Mouse (Mus musculus) myocyte (in vitro differentiated cells): ENCODE data around the gene Rnf126. TPM values are rescaled to one million over a fixed set of nuclear protein-coding genes. Genes with fewer than 3 reads are reported as not detected.
"Not testable (repeated sequence)": the region's sequence is repeated elsewhere in the genome, so short reads cannot be mapped to it uniquely, and the experiment has no call there.

ENCODE experiments used
- H3K27me3 ChIP-seq: one replicate; pipeline ENCODE4 v1.6.1; 2011; ENCODE audit not compliant: control insufficient read depth, insufficient read depth, insufficient read length
- H3K36me3 ChIP-seq: one replicate; pipeline ENCODE4 v1.6.1; 2011; ENCODE audit not compliant: control insufficient read depth, insufficient read depth
- H3K4me2 ChIP-seq: one replicate; pipeline ENCODE4 v1.6.1; 2011; ENCODE audit warnings: low read depth, control low read depth
- H3K4me3 ChIP-seq: one replicate; pipeline ENCODE4 v1.5.1; 2011; ENCODE audit warnings: mild to moderate bottlenecking, control low read depth, moderate library complexity
- H3K79me2 ChIP-seq: one replicate; pipeline ENCODE4 v1.6.1; 2011; ENCODE audit not compliant: control insufficient read depth, insufficient read depth
- H3ac ChIP-seq: one replicate; pipeline ENCODE4 v1.6.1; 2011; ENCODE audit not compliant: control insufficient read depth, insufficient read length
- CEBPB ChIP-seq: IDR thresholded peaks from 2 replicates; pipeline ENCODE4 v1.6.1; 2011; ENCODE audit warnings: mild to moderate bottlenecking, moderate library complexity; ENCODE audit not compliant: poor library complexity, insufficient read depth, severe bottlenecking
- E2F4 ChIP-seq: IDR thresholded peaks from one replicate; pipeline ENCODE4 v1.6.1; 2011; ENCODE audit warnings: mild to moderate bottlenecking, control low read depth, moderate library complexity; ENCODE audit not compliant: insufficient read depth
- MAX ChIP-seq: IDR thresholded peaks from one replicate; pipeline ENCODE4 v1.6.1; 2011; ENCODE audit warnings: low read depth, mild to moderate bottlenecking, control low read depth
- MYOD1 ChIP-seq, 3 experiments: IDR thresholded peaks; one replicate each; pipeline ENCODE4 v1.6.1; 2011; ENCODE audit warnings: control low read depth in 2 of 3, low read depth in 2 of 3, mild to moderate bottlenecking in 2 of 3, moderate library complexity in 1 of 3; ENCODE audit not compliant: insufficient read length in 2 of 3, control insufficient read depth in 1 of 3
- MYOG ChIP-seq, 3 experiments: IDR thresholded peaks; one replicate each; pipeline ENCODE4 v1.6.1; 2011; ENCODE audit warnings: control low read depth in 2 of 3, low read depth in 2 of 3, mild to moderate bottlenecking in 2 of 3; ENCODE audit not compliant: insufficient read length in 2 of 3, control insufficient read depth in 1 of 3, insufficient read depth in 1 of 3
- POLR2A ChIP-seq: IDR thresholded peaks from one replicate; pipeline ENCODE4 v1.6.1; 2011; ENCODE audit warnings: low read depth, mild to moderate bottlenecking, control low read depth, moderate library complexity; ENCODE audit not compliant: insufficient read length
- POLR2AphosphoS2 ChIP-seq: IDR thresholded peaks from one replicate; pipeline ENCODE4 v1.6.1; 2011; ENCODE audit warnings: low read depth, control low read depth; ENCODE audit not compliant: insufficient read length
- REST ChIP-seq: IDR thresholded peaks from one replicate; pipeline ENCODE4 v1.6.1; 2011; ENCODE audit warnings: mild to moderate bottlenecking, control low read depth, moderate library complexity; ENCODE audit not compliant: insufficient read depth, insufficient read length
- SRF ChIP-seq: IDR thresholded peaks from one replicate; pipeline ENCODE4 v1.6.1; 2011; ENCODE audit warnings: low read depth; ENCODE audit not compliant: control insufficient read depth, insufficient read length
- TCF12 ChIP-seq: IDR thresholded peaks from one replicate; pipeline ENCODE4 v1.6.1; 2011; ENCODE audit warnings: mild to moderate bottlenecking, control low read depth; ENCODE audit not compliant: poor library complexity, insufficient read depth, severe bottlenecking
- TCF3 ChIP-seq: IDR thresholded peaks from one replicate; pipeline ENCODE4 v1.6.1; 2011; ENCODE audit warnings: low read depth, control low read depth; ENCODE audit not compliant: insufficient read length
- USF1 ChIP-seq: IDR thresholded peaks from one replicate; pipeline ENCODE4 v1.6.1; 2011; ENCODE audit warnings: low read depth, mild to moderate bottlenecking, control low read depth, moderate library complexity
- polyA plus RNA-seq: library from polyadenylated mRNA; unstranded; fragments of >200 nt; fragmentation: generic; extraction: Trizol; gene quantifications from one replicate; pipeline ENCODE4 v1.2.1, GENCODE M21; 2012; ENCODE audit warnings: missing spikeins

Gene Rnf126
- polyA plus RNA-seq, 1 experiment: 91.3 TPM

- TF ChIP-seq CEBPB (no peak), SRF (no peak), MYOG (IDR thresholded peaks at IDR 0.05; ENCODE audit: control insufficient read depth in 1 of 3, insufficient read depth in 1 of 3, insufficient read length in 2 of 3, low read depth in 2 of 3) (no peak)
- H3K4me2 ChIP-seq: peak overlapping the region; percentile 90
- no peaks in the 10 kb centered on the region for H3K27me3 ChIP-seq
- peaks cover 44% of the 10 kb centered on the region for H3K79me2 ChIP-seq
- no peak overlapping the region for H3K4me3 ChIP-seq
- peaks cover 9% of the 10 kb centered on the region for H3K36me3 ChIP-seq
- no peak overlapping the region for H3ac ChIP-seq
Measured at GRCm38 (mm10) chr10:79764234-79764633, 2.5 kb downstream of the Rnf126 start.

- no peaks in the 10 kb centered on the region for H3K27me3 ChIP-seq
- H3ac ChIP-seq: no peak overlapping the region
- H3K36me3 ChIP-seq: peaks cover 16% of the 10 kb centered on the region
- no peak overlapping the region for H3K4me2 ChIP-seq
- TF ChIP-seq TCF3: peak; percentile 32
- TF ChIP-seq MYOG (IDR thresholded peaks at IDR 0.05; ENCODE audit: control insufficient read depth in 1 of 3, insufficient read depth in 1 of 3, insufficient read length in 2 of 3, low read depth in 2 of 3): peak in 2 of 3 experiments; percentile 25 to 80
- no peak for TF ChIP-seq E2F4
- peak; percentile 16 for TF ChIP-seq POLR2A
- peak in 2 of 3 experiments; percentile 43 to 76 for TF ChIP-seq MYOD1 (IDR thresholded peaks at IDR 0.05; ENCODE audit: control insufficient read depth in 1 of 3, insufficient read length in 2 of 3, low read depth in 2 of 3)
- TF ChIP-seq SRF: no peak
- no peak for TF ChIP-seq USF1
- H3K4me3 ChIP-seq: no peak overlapping the region
- H3K79me2 ChIP-seq: peaks cover 44% of the 10 kb centered on the region
Measured at GRCm38 (mm10) chr10:79762875-79763274, 3.9 kb downstream of the Rnf126 start.

- Histone ChIP-seq H3K4me3 (no peak overlapping the region), H3K4me2 (no peak overlapping the region), H3K27me3 (no peaks in the 10 kb centered on the region), H3K36me3 (peaks cover 20% of the 10 kb centered on the region), H3ac (no peak overlapping the region), H3K79me2 (peaks cover 36% of the 10 kb centered on the region)
- TF ChIP-seq TCF3: peak; percentile 100
- peak; percentile 10 for TF ChIP-seq POLR2AphosphoS2
- TF ChIP-seq E2F4: no peak
- peak; percentile 99 for TF ChIP-seq TCF12
- no peak for TF ChIP-seq REST
- peak in 2 of 3 experiments; percentile 100 for TF ChIP-seq MYOD1 (IDR thresholded peaks at IDR 0.05; ENCODE audit: control insufficient read depth in 1 of 3, insufficient read length in 2 of 3, low read depth in 2 of 3)
- TF ChIP-seq USF1: no peak
- no peak for TF ChIP-seq MAX
- TF ChIP-seq CEBPB: no peak
- peak; percentile 93 to 100 (median 100) for TF ChIP-seq MYOG (IDR thresholded peaks at IDR 0.05; ENCODE audit: control insufficient read depth in 1 of 3, insufficient read depth in 1 of 3, insufficient read length in 2 of 3, low read depth in 2 of 3)
- TF ChIP-seq POLR2A: no peak
- TF ChIP-seq SRF: no peak
Measured at GRCm38 (mm10) chr10:79760603-79761143, 6.1 kb downstream of the Rnf126 start.

- H3K27me3 ChIP-seq, H3ac ChIP-seq, H3K4me2 ChIP-seq, H3K4me3 ChIP-seq: not testable (repeated sequence)
- peaks cover 20% of the 10 kb centered on the region for H3K36me3 ChIP-seq
- peaks cover 26% of the 10 kb centered on the region for H3K79me2 ChIP-seq
Measured at GRCm38 (mm10) chr10:79759675-79760074, 7.1 kb downstream of the Rnf126 start.

GRCm38 (mm10) chr10:79756660-79757059 is 10.1 kb downstream of the Rnf126 start:
- TF ChIP-seq POLR2AphosphoS2: peak; percentile 58
- TF ChIP-seq USF1: no peak
- Histone ChIP-seq H3K4me2 (no peak overlapping the region), H3K36me3 (peaks cover 20% of the 10 kb centered on the region)

GRCm38 (mm10) chr10:79755854-79756253 is 10.9 kb downstream of the Rnf126 start:
- no peaks in the 10 kb centered on the region for H3K79me2 ChIP-seq
- TF ChIP-seq REST (no peak), TCF3 (no peak), E2F4 (no peak), MYOD1 (IDR thresholded peaks at IDR 0.05; ENCODE audit: control insufficient read depth in 1 of 3, insufficient read length in 2 of 3, low read depth in 2 of 3) (no peak), MAX (no peak), POLR2AphosphoS2 (no peak), SRF (no peak), MYOG (IDR thresholded peaks at IDR 0.05; ENCODE audit: control insufficient read depth in 1 of 3, insufficient read depth in 1 of 3, insufficient read length in 2 of 3, low read depth in 2 of 3) (no peak), USF1 (no peak), CEBPB (no peak), TCF12 (no peak), POLR2A (no peak)
- peaks cover 17% of the 10 kb centered on the region for H3K36me3 ChIP-seq
- H3ac ChIP-seq: no peak overlapping the region
- no peak overlapping the region for H3K4me3 ChIP-seq
- peaks cover 6% of the 10 kb centered on the region for H3K27me3 ChIP-seq
- H3K4me2 ChIP-seq: no peak overlapping the region

More at GRCm38 (mm10) chr10:79756660-79757059, 10.1 kb downstream of the Rnf126 start:
- Histone ChIP-seq H3ac (no peak overlapping the region), H3K4me3 (no peak overlapping the region), H3K27me3 (peaks cover 1% of the 10 kb centered on the region), H3K79me2 (no peaks in the 10 kb centered on the region)
